Mouse (Mus musculus) macrophage (primary cell): Measurements from ENCODE around the gene Olfr329-ps. TPM values are rescaled to one million over a fixed set of nuclear protein-coding genes. Genes with fewer than 3 reads are reported as not detected.
"Not testable (repeated sequence)": the region's sequence is repeated elsewhere in the genome, so short reads cannot be mapped to it uniquely, and the experiment has no call there.

ENCODE experiments used
- H3K27ac ChIP-seq: fragments of 350-480 bp; formaldehyde crosslinking; 2 replicates; pipeline ENCODE4 v1.9.0; 2021
- H3K36me3 ChIP-seq: fragments of 350-480 bp; formaldehyde crosslinking; 2 replicates; pipeline ENCODE4 v1.9.0; 2021; ENCODE audit errors: inconsistent target
- H3K4me3 ChIP-seq: fragments of 350-480 bp; formaldehyde crosslinking; 2 replicates; pipeline ENCODE4 v1.9.0; 2021; ENCODE audit errors: inconsistent target
- H3K79me2 ChIP-seq: fragments of 350-480 bp; formaldehyde crosslinking; 2 replicates; pipeline ENCODE4 v1.9.0; 2021; ENCODE audit errors: inconsistent target
- WGBS: methylation state at CpG from one replicate; pipeline ENCODE4 v1.1.7; 2026; ENCODE audit warnings: inconsistent platforms; ENCODE audit not compliant: missing documents; 5-methylcytosine and 5-hydroxymethylcytosine counted together
- polyA plus RNA-seq: library from polyadenylated mRNA; stranded (reverse); fragments of 250-400 nt; gene quantifications from 3 replicates; pipeline ENCODE4 v1.2.4, GENCODE M21; 2018; ENCODE audit warnings: inconsistent platforms
- total RNA-seq, 78 experiments: library from RNA; depleted of rRNA; stranded (reverse); fragments of 250-400 nt; gene quantifications; 1 replicate in 9 of 78; 2 replicates in 24 of 78; 3 replicates in 43 of 78; 4 replicates in 2 of 78; pipeline ENCODE4 v1.2.4; 2018; ENCODE audit warnings: inconsistent platforms in 56 of 78

The Olfr329-ps gene
- total RNA-seq (2018; cell fraction: chromatin; rRNA removed), result not detected
- total RNA-seq (2018; cell fraction: cytosol; rRNA removed), result not detected
- not detected for total RNA-seq (2018; cell fraction: nucleus; rRNA removed)
- polyA plus RNA-seq, result not detected in 3 replicates

- 88% methylated on average over 5 of the region's 5 CpGs for WGBS
- no peak within 1 kb of the TSS for H3K4me3 ChIP-seq
- H3K27ac ChIP-seq, result no peak within 1 kb of the TSS
- no peaks in the 10 kb centered on the region for H3K79me2 ChIP-seq
- no peaks in the 10 kb centered on the region for H3K36me3 ChIP-seq
Observed at GRCm38 (mm10) chr11:58546322-58546721, at the start of gene Olfr329-ps. TSS of gene Olfr329-ps (minus strand) at chr11:58546422.

- 86% methylated on average over 6 of the region's 6 CpGs for WGBS
- no peaks in the 10 kb centered on the region for H3K36me3 ChIP-seq
- no peak within 1 kb of the TSS for H3K4me3 ChIP-seq
- no peak within 1 kb of the TSS for H3K27ac ChIP-seq
- H3K79me2 ChIP-seq, result no peaks in the 10 kb centered on the region
Observed at GRCm38 (mm10) chr11:58594814-58595213, 48.6 kb upstream of the Olfr329-ps start, which contains the start of gene Olfr324. TSS of gene Olfr324 (plus strand) at chr11:58595114.

DNA sequence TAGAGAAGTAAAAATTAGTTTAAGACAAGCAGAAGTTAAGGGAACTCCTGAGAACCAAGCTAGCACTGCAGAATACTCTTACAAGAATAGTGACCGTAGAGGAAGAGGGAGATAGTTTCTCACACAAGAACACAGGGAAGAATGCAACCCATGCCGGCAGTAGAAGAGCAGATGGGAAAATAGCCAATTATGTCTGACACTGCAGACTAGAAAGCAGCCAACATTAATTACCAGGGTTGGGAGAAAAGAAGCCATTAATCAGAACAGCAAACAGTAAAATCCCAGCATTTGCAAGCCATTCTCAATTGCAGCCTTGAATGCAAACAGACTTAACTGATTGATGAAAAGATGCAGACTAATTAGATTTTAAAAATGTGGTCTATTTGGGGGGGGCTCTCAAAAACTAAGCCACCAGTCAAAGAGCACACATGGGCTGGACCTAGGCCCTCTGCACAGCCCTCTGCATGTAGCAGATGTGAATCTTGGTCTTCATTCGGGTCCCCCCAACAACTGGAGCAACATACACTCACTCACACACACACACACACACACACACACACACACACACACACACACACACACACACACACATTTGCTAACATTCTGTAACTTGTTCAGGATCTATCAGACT lies 42.5 kb upstream of the Olfr329-ps start:
- Histone ChIP-seq H3K79me2 (no peaks in the 10 kb centered on the region), H3K36me3 (no peaks in the 10 kb centered on the region), H3K27ac (no peak overlapping the region), H3K4me3 (no peak overlapping the region)
- WGBS, result 85% methylated on average over 3 of the region's 3 CpGs

DNA sequence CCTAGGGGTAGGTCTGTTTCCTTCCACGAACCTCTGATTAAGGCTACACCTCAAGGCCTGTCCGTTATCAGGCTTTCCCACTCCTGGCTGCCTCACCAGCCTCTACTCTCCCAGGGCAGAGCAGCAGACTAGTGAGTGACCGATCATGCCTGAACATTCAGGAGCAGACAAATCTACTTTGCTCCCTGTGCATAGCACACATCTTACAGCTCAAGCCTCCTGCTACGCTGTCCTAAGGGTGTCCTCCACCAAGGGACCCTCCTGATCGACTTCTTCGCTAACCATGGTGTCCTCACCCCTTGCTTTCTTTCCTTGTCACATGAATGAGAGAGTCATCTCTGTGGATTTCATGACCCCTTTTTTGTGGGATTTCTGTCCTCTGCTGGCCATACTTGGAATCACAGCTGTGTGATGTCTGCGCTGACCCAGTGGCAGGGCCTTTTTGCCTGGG lies 41.7 kb upstream of the Olfr329-ps start:
- Histone ChIP-seq H3K27ac (no peak overlapping the region), H3K36me3 (no peaks in the 10 kb centered on the region), H3K79me2 (no peaks in the 10 kb centered on the region), H3K4me3 (no peak overlapping the region)
- WGBS, result 78% methylated on average over 7 of the region's 7 CpGs

DNA sequence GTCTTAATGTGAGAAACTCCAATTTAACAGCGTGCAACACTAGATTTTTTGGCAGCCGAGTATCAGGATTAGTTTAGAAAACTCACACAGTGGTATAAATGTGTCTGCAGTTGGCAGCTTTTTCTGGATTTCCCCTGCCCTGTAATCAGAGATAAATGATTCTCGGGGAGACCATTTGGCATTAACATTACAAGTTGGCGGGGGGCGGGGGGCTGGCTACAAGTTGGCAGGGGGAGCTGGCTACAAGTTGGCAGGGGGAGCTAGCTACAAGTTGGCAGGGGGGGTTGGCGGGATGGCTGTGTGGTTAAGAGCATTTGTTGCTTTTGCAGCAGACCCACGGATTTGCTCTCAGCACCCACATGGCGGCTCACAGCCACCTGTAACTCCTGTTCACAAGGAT lies 32.4 kb upstream of the Olfr329-ps start:
- Histone ChIP-seq H3K79me2 (no peaks in the 10 kb centered on the region), H3K4me3 (no peak overlapping the region), H3K27ac (no peak overlapping the region), H3K36me3 (no peaks in the 10 kb centered on the region)
- 74% methylated on average over 7 of the region's 8 CpGs for WGBS

DNA sequence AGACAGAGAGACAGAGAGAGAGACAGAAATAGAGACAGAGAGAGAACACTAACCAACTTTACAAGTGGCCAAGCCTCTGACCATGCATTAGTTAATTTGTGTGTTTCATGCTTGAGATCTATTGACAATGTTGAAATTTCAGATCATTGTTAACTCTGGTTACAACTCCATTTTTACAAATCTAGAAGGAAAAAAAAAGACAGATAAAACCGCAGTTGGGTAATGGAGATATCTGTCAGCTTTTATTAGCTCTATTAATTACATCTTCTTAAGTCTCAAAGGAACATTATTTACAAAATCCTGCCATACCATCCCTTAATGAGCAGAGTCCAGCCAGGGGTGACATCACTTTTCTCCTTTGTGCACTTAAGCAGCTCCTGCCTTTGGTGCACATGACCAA lies 31.2 kb upstream of the Olfr329-ps start, which contains the start of gene Olfr325:
Olfr325 (plus strand) TSS at position 301 of the 400 bp plus-strand sequence.
- H3K79me2 ChIP-seq, result no peaks in the 10 kb centered on the region
- H3K27ac ChIP-seq, result no peak within 1 kb of the TSS
- no peak within 1 kb of the TSS for H3K4me3 ChIP-seq
- no peaks in the 10 kb centered on the region for H3K36me3 ChIP-seq
- WGBS, result 92% methylated on average over 1 of the region's 1 CpGs

DNA sequence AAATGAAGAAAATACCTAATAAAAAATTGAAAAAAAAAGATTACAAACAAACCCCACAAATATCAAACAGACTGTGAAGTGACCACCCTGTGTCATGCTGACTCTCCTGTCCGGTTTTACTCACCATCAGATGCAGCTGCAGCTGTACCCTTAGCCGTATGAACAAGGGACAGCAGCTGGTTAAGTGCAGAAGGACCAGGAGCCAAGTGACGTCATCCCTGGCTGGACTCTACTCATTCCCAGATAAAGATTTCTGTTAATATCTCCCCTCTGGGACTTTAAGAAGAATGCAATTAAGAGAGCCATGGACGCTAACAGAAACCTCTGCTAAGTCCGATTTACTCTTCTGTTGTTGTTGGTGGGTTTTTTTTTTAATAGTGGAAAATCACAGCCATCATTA lies 24.2 kb upstream of the Olfr329-ps start, which contains the start of gene Olfr224:
Olfr224 (minus strand) TSS at position 149 of the 400 bp plus-strand sequence.
- 87% methylated on average over 5 of the region's 5 CpGs for WGBS
- no peak within 1 kb of the TSS for H3K4me3 ChIP-seq
- no peaks in the 10 kb centered on the region for H3K79me2 ChIP-seq

GRCm38 (mm10) chr11:58555536-58555935 lies 9.3 kb upstream of the Olfr329-ps start, which contains the start of gene Olfr328:
TSS of gene Olfr328 (minus strand) at chr11:58555636.
- Histone ChIP-seq H3K27ac (no peak within 1 kb of the TSS), H3K36me3 (no peaks in the 10 kb centered on the region), H3K4me3 (no peak within 1 kb of the TSS), H3K79me2 (no peaks in the 10 kb centered on the region)
- 92% methylated on average over 1 of the region's 1 CpGs for WGBS

More for the DNA sequence above, 24.2 kb upstream of the Olfr329-ps start, which contains the start of gene Olfr224:
- no peaks in the 10 kb centered on the region for H3K36me3 ChIP-seq
- H3K27ac ChIP-seq, result no peak within 1 kb of the TSS

- H3K27ac ChIP-seq, H3K79me2 ChIP-seq, H3K4me3 ChIP-seq, H3K36me3 ChIP-seq: not testable (repeated sequence)
Observed at GRCm38 (mm10) chr11:58534736-58535135, 11.5 kb downstream of the Olfr329-ps start, which contains the start of gene Olfr330. TSS of gene Olfr330 (minus strand) at chr11:58534836.

- not testable (repeated sequence) for H3K79me2 ChIP-seq, H3K27ac ChIP-seq, H3K4me3 ChIP-seq, H3K36me3 ChIP-seq
- 94% methylated on average over 2 of the region's 9 CpGs for WGBS
Observed at GRCm38 (mm10) chr11:58519756-58520155, 26.5 kb downstream of the Olfr329-ps start.

DNA sequence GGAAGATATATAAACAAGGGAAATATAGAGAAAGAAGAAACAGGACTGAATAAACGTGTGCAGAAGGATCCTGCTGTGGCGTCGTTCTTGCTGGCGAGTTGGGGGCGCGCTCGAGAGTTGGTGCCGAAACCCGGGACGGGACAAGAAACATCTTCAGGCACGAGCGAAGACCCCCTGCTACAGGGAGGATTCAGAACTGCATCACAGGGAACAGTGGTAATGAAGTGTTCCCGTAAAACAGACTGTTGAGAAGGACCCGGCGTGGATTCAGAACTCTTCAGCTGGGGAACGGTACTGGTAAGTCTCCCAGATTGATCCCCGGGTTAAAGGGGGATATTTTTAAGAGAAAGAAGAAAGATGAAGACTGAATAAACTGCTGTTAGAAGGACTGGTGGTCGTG lies 27.3 kb downstream of the Olfr329-ps start:
- WGBS, result 92% methylated on average over 13 of the region's 18 CpGs
- H3K4me3 ChIP-seq, H3K36me3 ChIP-seq, H3K27ac ChIP-seq, H3K79me2 ChIP-seq: not testable (repeated sequence)

- not testable (repeated sequence) for H3K4me3 ChIP-seq, H3K27ac ChIP-seq, H3K36me3 ChIP-seq, H3K79me2 ChIP-seq
- 93% methylated on average over 5 of the region's 19 CpGs for WGBS
Observed at GRCm38 (mm10) chr11:58509058-58509457, 37.2 kb downstream of the Olfr329-ps start.

- H3K36me3 ChIP-seq, H3K79me2 ChIP-seq, H3K27ac ChIP-seq, H3K4me3 ChIP-seq: not testable (repeated sequence)
Observed at GRCm38 (mm10) chr11:58502472-58502871, 43.8 kb downstream of the Olfr329-ps start, which contains the start of gene Olfr331. TSS of gene Olfr331 (minus strand) at chr11:58502572.

- Histone ChIP-seq H3K27ac (no peak overlapping the region), H3K79me2 (no peaks in the 10 kb centered on the region), H3K36me3 (no peaks in the 10 kb centered on the region), H3K4me3 (no peak overlapping the region)
- 85% methylated on average over 3 of the region's 3 CpGs for WGBS
Observed at GRCm38 (mm10) chr11:58499290-58499689, 46.9 kb downstream of the Olfr329-ps start.

- Histone ChIP-seq H3K27ac (no peak overlapping the region), H3K36me3 (no peaks in the 10 kb centered on the region), H3K79me2 (no peaks in the 10 kb centered on the region), H3K4me3 (no peak overlapping the region)
- WGBS, result 79% methylated on average over 6 of the region's 9 CpGs
Observed at GRCm38 (mm10) chr11:58498761-58499160, 47.5 kb downstream of the Olfr329-ps start.
